Mouse (Mus musculus) MEL (cell line): ENCODE data around the gene Deaf1.

Source experiments
- CTCF ChIP-seq, 3 experiments: IDR thresholded peaks in 2 of 3; conservative IDR thresholded peaks in 1 of 3; 2 replicates each; pipeline ENCODE4 v1.5.1; 2011 to 2012; ENCODE audit warnings: low read length in 3 of 3, low read depth in 2 of 3, mild to moderate bottlenecking in 2 of 3, improper control_type of control experiment in 1 of 3, inconsistent platforms in 1 of 3, mixed read lengths in 1 of 3, moderate library complexity in 1 of 3; ENCODE audit not compliant: control insufficient read depth in 1 of 3, insufficient read depth in 1 of 3, poor library complexity in 1 of 3, severe bottlenecking in 1 of 3
- E2F4 ChIP-seq: IDR thresholded peaks from 2 replicates; pipeline ENCODE4 v1.6.1; 2011; ENCODE audit warnings: low read depth, low read length, improper control_type of control experiment, borderline replicate concordance
- GATA1 ChIP-seq: IDR thresholded peaks from 2 replicates; pipeline ENCODE4 v1.6.1; 2011; ENCODE audit warnings: low read depth, low read length, improper control_type of control experiment
- HCFC1 ChIP-seq: IDR thresholded peaks from 2 replicates; pipeline ENCODE4 v1.6.1; 2012; ENCODE audit warnings: low read depth, mild to moderate bottlenecking, inconsistent platforms, low read length, improper control_type of control experiment, moderate library complexity
- KAT2A ChIP-seq: conservative IDR thresholded peaks from 2 replicates; pipeline ENCODE4 v1.6.1; 2012; ENCODE audit warnings: low read depth, low read length, improper control_type of control experiment, inconsistent platforms
- NELFE ChIP-seq: IDR thresholded peaks from 2 replicates; pipeline ENCODE4 v1.6.1; 2011; ENCODE audit warnings: low read depth, low read length, improper control_type of control experiment
- POLR2A ChIP-seq, 2 experiments: IDR thresholded peaks; 2 replicates each; pipeline ENCODE4 v1.6.1; 2011 to 2012; ENCODE audit warnings: low read length in 2 of 2, mild to moderate bottlenecking in 2 of 2, control low read depth in 1 of 2, improper control_type of control experiment in 1 of 2, low read depth in 1 of 2, moderate library complexity in 1 of 2; ENCODE audit not compliant: control insufficient read depth in 1 of 2, insufficient read depth in 1 of 2, poor library complexity in 1 of 2
- TAL1 ChIP-seq: IDR thresholded peaks from 2 replicates; pipeline ENCODE4 v1.6.1; 2012; ENCODE audit warnings: mild to moderate bottlenecking, inconsistent platforms, low read length, moderate library complexity, mixed read lengths
- TCF12 ChIP-seq: IDR thresholded peaks from 2 replicates; pipeline ENCODE4 v1.6.1; 2014; ENCODE audit warnings: low read depth, mild to moderate bottlenecking, inconsistent platforms, low read length, improper control_type of control experiment, moderate library complexity
- UBTF ChIP-seq: IDR thresholded peaks from 2 replicates; pipeline ENCODE4 v1.6.1; 2012; ENCODE audit warnings: low read depth, mild to moderate bottlenecking, inconsistent platforms, low read length, improper control_type of control experiment, moderate library complexity, borderline replicate concordance; ENCODE audit not compliant: insufficient read depth
- USF1 ChIP-seq: IDR thresholded peaks from 2 replicates; pipeline ENCODE4 v1.6.1; 2014; ENCODE audit warnings: low read depth, mild to moderate bottlenecking, inconsistent platforms, low read length, improper control_type of control experiment, moderate library complexity
- ZKSCAN1 ChIP-seq: IDR thresholded peaks from 2 replicates; pipeline ENCODE4 v1.6.1; 2012; ENCODE audit warnings: low read depth, mild to moderate bottlenecking, inconsistent platforms, low read length, improper control_type of control experiment, moderate library complexity

GRCm38 (mm10) chr7:141344787-141345186, 17.3 kb upstream of the Deaf1 start:
- no peak for TF ChIP-seq CTCF (IDR thresholded peaks at IDR 0.05 in 2 of 3, conservative IDR thresholded peaks at IDR 0.05 in 1 of 3; ENCODE audit: control insufficient read depth in 1 of 3, insufficient read depth in 1 of 3, low read depth in 2 of 3, low read length in 3 of 3, poor library complexity in 1 of 3, severe bottlenecking in 1 of 3)
- TF ChIP-seq UBTF: no peak
- TF ChIP-seq POLR2A (IDR thresholded peaks at IDR 0.05; ENCODE audit: control insufficient read depth in 1 of 2, insufficient read depth in 1 of 2, low read depth in 1 of 2, low read length in 2 of 2, poor library complexity in 1 of 2): no peak
- no peak for TF ChIP-seq KAT2A
- TF ChIP-seq GATA1: no peak
- no peak for TF ChIP-seq TCF12
- no peak for TF ChIP-seq USF1
- TF ChIP-seq NELFE: no peak
- TF ChIP-seq ZKSCAN1: no peak
- no peak for TF ChIP-seq TAL1
- TF ChIP-seq HCFC1: no peak
- no peak for TF ChIP-seq E2F4
